Mouse (Mus musculus) cerebellum, adult 2 months (tissue): ENCODE data around the gene Ccl22.

Experiments
- CTCF ChIP-seq: fragments of 200-500 bp; IDR thresholded peaks from 2 replicates; pipeline ENCODE4 v1.5.1; 2011; ENCODE audit warnings: low read depth, mild to moderate bottlenecking, control low read depth, low read length, moderate library complexity, borderline replicate concordance; ENCODE audit not compliant: insufficient read depth
- POLR2A ChIP-seq: fragments of 200-500 bp; IDR thresholded peaks from 2 replicates; pipeline ENCODE4 v1.6.1; 2011; ENCODE audit warnings: low read length, control low read depth, borderline replicate concordance; ENCODE audit not compliant: insufficient read depth

- no peak for TF ChIP-seq CTCF
- no peak for TF ChIP-seq POLR2A
Measured at GRCm38 (mm10) chr8:94800278-94800968, 55.0 kb downstream of the Ccl22 start.
